Mouse (Mus musculus) G1E (cell line): ENCODE data around the gene Syt2.

Source experiments
- CTCF ChIP-seq: IDR thresholded peaks from 2 replicates; pipeline ENCODE4 v1.5.1; 2012; ENCODE audit warnings: low read depth, low read length, inconsistent platforms, mixed read lengths
- TAL1 ChIP-seq: conservative IDR thresholded peaks from 2 replicates; pipeline ENCODE4 v1.6.1; 2012; ENCODE audit warnings: low read depth, low read length, inconsistent platforms, mixed read lengths

- no peak for TF ChIP-seq CTCF
- no peak for TF ChIP-seq TAL1
These were observed 120.0 kb downstream of the Syt2 start for GRCm38 (mm10) chr1:134766448-134766847.
